Mouse (Mus musculus): ENCODE measurements around the gene Lamtor2.
A peak's percentile ranks its signal among the peaks of the same experiment; 100 is the strongest.

Gene Lamtor2

DNA sequence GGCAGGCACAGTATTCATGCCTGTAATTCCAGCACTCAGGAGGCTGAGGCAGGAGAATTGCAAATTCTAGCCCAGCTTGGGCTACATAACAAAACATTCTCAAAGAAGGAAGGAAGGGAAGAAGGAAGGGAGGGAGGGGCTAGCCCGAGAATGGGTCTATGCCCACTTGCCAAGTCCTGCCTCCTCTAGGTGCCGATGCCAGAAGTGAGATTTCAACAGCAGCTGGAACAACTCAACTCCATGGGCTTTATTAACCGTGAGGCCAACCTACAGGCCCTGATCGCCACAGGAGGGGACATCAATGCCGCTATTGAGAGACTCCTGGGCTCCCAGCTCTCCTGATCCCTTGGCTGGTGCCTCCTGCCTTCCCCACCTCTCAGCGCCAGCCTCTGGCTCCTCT lies 15.0 kb upstream of the Lamtor2 start:
- no peak for DNase-seq

DNA sequence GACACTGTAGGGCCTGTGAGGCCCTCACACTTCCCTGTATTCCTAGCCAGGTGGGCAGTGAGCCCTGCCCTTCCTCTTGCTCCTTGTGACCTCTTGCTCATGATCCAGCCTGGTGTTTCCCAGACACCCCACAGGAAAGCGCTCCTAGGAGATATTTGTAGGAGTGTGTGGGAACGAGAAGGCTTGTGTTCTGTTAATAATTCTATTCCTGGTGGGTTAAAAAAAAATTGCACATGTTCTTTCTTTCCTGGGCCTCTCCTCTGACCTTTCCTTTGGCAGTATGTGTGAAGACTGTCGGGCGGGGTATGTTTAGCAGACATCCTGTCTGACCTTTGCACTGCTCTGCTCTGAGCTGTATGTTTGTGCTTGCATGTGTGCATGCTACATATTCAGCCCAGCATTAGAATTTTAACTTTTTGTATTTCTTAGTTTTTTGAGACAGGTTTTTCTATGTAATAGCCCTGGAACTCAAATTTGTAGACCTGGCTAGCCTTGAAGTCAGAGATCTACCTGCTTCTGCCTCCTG lies 13.7 kb upstream of the Lamtor2 start:
- no peak for DNase-seq

DNA sequence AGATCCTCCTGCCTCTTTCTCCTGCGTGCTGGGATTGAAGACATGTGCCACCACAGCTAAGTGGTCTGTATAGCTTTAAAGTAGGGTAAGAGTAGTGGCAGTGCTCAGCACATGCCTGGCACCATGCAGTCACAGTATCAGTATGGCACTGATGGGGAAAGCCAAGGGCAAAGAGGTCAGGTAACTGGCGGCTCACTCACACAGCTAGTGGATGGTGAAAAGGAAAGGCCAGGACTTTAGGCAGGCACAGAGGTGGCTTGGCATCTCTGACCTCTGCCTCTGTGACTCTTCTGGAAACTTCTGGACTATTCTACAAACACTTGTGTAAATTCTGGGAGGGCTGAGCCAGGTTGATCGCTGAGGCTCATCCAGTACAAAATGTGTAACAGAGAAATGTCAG lies 13.2 kb upstream of the Lamtor2 start:
- DNase-seq, result no peak

DNA sequence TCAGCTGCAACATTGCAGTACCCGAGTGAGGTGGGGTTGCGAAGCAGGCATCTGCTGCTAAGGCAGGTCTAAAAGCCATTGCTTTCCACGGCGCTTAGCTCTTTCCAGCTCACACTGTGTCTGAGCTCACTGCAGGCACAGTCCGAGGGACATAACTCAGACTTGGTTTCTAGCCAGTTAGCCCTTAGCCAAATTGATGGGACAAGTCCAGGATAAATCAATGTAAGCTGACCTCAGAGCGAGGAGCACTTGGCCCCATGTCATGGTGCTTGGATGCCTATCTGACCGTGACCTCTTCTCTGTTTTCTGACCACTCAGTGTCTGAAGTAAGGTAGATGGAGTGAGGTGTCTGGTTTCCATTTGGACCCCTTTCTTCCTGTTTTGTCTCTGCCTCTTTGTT lies 11.1 kb upstream of the Lamtor2 start:
- no peak for DNase-seq

DNA sequence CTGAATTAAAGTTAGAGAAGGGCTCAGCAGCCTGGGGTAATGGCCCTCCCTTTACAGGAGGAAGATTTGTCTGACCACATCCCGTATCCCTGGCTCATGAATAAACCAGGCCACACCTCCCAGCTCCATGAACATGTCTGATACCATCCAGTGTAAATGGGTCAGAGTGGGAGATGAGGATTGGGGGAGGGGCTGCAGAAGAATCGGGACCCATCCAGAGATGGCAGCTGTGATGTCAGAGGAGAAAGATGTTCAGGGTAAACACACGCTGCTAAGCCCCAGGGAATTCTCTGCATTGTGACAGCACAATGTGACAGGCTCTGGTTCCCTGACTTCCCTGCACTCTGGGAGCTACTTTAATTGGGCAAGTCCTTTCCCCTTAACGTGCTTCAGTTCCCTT lies 10.6 kb upstream of the Lamtor2 start:
- DNase-seq, result no peak

DNA sequence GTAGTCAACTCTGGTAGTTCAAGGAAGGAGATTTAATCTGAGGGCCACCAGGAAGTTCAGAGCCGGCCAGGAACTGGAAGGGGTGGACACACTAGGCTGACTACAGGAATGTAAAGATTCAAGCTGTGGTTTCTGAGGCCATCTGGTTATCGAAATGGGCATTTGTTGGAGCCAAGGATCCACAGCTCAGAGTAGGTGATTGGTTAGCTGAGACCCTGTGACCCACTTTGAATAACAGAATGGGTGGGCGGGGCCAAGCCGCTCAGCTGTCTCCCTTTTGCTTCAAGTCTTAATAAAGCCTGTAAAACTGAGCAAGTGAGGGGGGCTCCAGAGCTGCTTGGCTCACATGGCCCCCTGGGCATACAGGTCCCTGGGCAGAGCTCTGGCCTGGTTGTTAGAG lies 9.1 kb upstream of the Lamtor2 start:
- DNase-seq, result peak; percentile 68

DNA sequence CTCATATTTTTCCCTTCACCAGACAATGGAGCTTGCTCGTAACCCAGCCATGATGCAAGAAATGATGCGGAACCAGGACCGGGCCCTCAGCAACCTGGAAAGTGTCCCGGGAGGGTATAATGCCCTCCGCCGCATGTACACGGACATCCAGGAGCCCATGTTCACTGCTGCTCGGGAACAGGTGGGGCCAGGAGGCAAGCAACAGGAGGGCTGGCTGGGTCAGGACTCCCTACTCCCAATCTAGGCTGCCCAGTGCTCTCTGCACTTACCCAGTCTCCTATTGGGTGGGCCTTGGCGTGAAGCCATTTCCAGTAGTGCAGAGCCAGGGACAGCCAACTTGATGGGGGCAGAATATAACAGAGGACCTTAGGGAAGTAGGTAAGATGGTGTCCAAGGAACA lies 6.7 kb upstream of the Lamtor2 start:
- no peak for DNase-seq

DNA sequence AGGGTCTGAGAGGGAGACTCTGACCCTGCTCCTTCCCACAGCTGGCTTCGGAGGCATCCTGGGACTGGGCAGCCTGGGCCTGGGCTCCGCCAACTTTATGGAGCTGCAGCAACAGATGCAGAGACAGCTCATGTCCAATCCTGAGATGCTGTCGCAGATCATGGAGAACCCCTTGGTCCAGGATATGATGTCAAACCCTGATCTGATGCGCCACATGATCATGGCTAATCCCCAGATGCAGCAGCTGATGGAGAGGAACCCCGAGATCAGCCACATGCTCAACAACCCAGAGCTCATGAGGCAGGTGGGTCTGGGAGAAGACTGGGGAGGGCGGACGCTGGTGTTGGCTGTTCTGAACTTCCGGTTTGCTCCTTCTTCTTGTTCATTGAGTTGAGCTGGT lies 3.7 kb upstream of the Lamtor2 start:
- no peak for DNase-seq

DNA sequence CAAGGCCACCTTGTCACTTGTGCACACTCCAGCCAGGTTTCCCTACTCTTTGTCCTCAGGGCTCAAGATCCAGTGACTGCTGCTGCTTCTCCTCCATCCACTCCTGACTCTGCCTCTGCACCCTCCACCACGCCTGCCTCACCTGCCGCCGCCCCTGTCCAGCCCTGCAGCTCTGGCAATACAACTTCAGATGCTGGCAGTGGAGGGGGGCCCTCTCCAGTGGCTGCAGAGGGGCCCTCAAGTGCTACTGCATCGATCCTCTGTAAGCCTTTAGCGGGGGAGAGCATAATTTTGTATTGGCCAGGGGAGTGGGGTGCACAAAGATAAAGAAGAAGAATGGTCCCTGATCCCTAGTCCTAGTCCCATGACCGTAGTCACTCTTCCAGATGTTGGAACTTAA lies 2.9 kb upstream of the Lamtor2 start:
- no peak for DNase-seq

DNA sequence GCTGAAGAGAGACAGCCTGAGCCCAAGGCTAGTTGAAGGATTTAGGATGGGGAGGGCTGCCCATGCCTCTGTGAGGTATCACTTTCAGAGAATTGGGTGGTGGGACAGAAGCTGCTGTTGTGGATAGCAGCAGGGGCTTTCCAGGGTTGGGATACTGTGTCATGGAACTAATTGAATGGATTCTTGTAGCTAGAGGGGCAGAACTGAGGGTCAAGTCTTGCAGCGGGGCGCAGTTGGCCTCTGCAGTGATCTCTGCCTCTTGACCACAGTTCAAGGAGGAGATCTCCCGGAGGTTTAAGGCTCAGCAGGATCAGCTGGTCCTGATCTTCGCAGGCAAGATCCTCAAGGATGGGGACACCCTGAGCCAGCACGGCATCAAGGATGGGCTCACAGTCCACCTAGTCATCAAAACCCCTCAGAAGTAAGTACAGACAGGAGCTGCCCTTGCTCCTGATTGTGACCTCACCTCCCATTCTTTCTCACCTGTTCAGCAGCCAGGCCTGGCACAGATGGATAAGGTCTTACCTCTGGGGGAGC lies 2.3 kb upstream of the Lamtor2 start:
- DNase-seq, result no peak

DNA sequence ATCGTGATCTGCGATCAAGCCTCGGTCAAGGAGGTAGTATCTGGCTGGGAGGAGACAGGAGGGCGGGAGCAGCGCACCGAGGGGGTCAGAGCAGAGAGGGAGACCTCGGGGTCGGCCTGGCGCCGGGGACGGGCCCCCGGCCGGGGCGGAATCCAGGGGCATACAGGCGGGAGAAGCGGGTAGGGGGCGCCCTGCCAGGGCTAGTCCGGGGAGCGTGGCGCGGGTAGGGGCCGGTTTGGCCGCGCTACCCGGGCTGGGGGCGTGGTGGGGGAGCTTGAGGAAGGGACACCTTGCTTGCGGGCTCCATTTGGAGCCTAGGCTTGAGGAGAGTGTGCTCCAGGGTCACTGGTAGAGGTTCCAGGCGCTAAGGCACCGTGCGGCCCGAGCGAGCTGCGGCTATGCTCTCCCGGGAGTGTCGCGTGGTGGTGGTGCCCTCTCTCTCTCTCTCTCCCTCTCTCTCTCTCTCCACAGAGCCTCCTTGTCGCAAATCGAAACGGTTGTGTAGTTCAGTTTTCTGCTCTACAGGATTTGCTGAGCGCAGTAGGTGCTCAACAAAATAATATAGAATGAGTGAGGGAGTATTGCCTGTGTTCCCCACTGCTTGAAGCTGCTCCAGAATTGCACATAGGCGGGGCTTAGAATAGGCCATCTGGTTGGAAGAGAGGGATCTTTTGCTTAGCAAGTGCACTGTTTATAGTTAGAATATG lies 1.2 kb upstream of the Lamtor2 start:
- DNase-seq, result peak; percentile 36

DNA sequence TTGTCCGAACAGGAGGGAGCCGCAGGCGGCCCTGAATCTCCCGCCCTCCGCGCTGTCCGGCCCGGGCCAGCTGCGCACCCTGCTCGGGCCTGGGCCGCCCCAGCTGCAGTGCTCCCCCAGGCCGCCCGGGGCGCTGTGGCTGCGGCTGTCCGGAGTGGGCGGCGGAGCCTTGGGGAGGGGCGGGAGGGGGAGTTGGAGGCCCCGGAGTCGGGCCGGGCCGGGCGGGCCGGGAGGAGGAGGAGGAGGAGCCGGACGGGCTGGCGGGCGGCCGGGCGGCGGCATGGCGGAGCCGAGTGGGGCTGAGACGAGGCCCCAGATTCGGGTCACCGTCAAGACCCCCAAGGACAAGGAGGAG lies 628 bp upstream of the Lamtor2 start, which contains the start of gene Ubqln4:
TSS of gene Ubqln4 (plus strand) at position 234 of the 355 bp plus-strand sequence.
- peak; percentile 96 for DNase-seq

DNA sequence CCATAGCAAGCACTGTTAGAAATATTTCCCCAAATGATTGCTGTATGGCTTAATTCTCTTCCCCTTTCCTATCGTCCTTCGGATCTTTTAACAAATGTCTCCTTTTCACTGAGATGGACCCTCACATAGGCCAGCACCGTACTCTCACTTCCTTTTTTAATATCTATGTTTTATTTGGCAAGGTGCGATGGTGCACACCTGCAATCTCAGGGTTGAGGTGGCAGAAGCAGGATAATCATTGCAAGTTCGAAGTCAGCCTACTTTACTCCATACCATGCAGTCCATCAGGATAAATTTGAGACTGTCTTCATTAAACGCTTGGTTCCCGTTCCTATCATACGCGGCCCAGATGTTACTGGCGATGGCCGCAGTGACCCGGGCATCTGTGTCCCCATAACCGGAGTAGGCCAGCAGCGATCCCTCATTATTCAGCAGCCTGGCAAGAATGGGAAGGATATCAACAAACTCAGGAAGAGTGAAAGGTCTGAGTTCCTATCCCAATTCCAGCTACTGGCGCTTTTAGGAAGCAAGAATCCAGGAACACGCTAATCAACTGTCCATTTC lies 710 bp downstream of the Lamtor2 start:
- DNase-seq, result no peak

DNA sequence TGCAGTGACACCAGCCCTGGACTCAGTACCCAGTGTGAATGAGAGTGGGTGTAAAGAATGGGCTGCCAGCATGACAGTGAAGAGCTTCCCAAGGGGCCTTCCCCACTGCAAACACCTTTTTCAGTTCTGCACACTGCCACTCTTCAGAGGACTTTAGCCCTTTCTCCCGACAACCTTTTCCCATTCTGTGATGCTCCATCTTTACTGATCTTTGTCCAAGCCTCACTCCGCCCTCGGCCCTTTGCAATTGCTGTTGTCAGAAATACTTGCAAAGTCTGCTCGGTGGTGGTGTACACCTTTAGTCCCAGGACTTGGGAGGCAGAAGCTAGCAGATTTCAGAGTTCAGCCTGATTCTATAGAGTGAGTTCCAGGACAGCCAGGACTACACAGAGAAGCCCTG lies 1.3 kb downstream of the Lamtor2 start:
- peak; percentile 35 for DNase-seq

DNA sequence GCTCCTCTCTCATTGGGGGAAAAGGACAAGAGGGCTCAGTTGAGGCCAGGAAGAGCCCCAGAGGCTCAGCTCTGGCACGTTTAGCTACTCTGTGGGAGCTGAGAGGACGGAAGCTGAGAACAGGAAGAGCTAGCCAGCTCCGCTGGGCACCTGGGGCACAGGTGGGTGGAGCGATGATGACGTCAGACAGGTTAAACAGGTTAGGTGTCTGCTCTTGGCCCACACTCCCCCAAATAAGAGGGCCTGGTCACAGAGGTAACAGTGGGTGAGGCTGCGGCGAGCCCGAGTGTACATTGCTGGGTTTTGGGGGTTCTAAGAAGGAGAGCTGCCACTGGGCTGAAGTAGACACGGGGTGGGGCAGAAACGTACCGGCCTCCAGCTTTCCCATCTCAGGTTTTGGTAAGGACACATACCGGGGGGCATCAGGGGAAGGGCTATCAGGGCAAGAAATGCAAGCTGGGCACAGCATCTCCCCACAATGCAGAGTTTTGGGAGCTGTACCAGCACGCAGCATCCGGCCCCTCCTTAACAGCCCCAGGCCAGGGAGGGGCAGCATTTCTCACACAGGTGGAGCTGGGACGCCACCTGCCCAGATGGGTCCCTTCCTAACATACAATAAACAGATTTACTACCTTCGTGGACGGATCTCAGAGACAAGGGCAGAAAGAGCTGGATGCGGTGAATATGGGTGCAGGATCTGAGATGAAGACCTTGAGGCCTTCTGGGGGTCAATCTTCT lies 4.5 kb downstream of the Lamtor2 start, which contains the start of gene Rab25:
TSS of gene Rab25 (minus strand) at position 121 of the 738 bp plus-strand sequence.
- DNase-seq, result peak; percentile 76

DNA sequence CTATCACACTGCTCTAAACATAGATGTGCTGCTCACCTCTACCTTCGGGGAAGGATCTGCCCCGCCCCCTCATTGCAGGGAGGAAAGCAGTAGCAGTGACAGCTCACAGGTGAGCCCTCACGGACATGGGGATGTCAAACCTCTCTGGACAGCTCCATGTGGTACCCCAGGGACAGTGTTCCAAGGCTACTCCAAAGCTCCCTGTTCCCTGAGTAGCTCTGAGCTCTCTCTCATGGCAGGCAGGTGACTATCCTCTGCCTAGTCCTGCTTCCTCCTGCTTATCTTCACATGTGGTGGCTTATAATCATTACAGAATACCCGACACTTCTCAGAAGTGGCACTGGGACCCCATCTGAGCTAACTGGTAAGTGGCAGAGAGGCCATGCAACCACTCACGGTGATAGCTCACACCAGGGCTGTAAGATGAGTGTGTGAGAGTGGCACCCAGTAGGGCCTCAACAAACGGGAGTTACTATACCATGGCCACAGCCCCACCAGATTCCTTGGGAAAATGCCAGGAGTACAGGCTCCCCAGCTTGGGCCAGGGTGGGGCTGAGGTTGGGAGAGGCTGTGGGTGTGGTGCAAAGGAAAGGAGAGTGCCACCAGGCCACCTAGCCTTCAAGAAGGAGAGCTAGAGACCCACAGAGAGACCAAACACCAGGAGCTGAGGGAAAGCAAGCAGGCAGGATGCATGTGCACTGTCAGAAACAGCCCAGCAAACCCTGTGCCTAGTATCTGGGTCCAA lies 6.0 kb downstream of the Lamtor2 start:
- no peak for DNase-seq

DNA sequence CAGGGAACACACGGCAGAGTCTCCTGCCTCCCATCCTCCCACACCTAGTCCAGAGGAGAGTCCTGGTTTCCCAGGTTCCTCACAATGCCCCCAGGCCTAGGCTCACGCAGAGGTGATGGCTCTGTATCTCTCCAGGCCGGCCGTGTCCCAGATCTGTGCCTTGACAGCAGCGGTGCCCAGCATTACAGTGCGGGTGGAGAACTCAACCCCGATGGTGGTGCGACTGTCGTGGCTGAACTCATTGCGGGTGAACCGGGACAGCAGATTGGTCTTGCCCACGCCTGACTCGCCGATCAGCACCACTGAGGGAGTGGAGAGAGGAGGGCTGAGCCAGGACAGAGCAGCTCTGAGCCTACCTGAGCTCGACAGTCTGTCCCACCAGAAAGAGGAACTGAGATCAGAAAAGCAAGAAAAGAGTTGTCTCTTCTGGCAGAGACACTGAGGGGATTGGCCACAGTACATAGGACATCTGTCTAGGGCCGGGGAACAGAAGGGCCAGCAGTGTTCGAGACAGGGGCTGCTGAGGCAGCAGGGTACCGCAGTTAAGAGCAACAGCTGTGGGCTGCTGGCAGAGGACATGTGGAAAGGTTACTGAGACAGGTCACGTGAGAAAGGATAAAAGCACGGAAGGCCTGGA lies 7.8 kb downstream of the Lamtor2 start:
- peak; percentile 2 for DNase-seq

DNA sequence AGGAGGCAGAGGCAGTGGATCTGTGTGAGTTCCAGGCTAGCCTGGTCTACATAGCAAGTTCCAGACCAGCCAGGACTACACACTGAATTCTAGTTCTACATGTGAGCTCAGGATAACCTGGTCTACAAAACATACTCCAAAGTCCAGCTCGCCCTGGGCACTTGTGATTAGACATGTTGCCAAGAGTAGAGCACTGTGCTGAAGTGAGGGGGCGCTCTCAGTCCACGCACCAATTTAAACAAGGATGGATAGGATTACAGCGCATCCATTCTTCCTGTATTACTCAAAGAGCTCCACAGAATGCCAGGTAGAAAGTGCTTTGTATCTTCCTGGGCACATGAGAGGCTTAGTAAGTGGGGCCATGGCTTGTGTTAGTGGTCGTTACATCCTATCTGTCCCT lies 8.4 kb downstream of the Lamtor2 start:
- peak; percentile 43 for DNase-seq

DNA sequence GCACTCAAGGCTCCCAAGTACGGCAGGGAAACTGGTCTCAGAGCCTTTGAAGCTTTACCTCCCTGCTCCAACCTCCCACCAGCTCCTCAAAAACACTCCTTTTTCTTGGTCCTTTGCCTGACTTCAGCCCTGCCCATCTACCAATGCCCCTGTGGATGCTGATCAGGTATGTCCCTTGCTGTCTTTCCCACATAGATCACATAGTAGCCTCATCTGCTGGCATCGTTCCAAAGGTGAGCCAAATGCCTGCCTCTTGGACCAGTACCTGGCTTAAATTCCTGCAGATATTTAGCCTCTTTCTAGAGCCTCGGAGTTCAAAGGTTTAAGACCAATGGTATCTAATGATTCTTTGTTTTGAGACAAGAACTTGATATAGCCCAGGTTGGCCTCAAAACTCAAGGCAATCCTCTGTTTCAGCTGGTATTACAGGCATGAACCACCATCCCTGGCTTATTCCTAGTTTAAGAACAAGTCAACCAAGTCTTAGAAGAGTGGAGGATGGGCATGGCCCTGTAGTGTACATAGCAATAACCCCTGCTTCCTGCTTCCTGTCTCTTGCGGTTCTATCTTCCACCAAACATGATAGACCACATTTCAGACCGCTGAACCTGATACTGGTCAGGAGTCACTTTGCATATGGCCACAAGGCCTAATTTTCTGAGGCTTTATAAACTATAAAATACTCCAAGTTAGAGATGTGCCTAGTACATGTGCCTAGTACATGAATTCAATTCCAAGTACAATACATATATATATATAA lies 9.0 kb downstream of the Lamtor2 start:
- DNase-seq, result peak; percentile 11

DNA sequence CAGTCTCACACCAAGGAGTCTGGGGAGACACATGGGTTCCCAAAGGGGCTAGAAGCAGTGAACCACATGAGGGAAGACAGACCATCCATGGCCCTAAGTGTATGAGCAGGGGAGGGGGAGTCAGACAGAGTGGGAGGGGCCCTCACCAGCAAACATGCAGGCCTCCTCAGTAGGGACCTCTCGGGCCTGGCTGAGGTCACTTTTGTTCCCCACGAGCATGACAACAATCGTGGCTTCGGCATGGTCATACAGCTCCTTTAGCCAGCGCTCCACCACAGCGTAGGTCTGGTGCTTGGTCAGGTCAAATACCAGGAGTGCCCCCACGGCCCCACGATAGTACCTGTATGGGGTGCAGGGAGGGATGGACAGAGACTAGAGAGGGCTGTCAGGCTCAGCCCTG lies 9.7 kb downstream of the Lamtor2 start:
- DNase-seq, result no peak

DNA sequence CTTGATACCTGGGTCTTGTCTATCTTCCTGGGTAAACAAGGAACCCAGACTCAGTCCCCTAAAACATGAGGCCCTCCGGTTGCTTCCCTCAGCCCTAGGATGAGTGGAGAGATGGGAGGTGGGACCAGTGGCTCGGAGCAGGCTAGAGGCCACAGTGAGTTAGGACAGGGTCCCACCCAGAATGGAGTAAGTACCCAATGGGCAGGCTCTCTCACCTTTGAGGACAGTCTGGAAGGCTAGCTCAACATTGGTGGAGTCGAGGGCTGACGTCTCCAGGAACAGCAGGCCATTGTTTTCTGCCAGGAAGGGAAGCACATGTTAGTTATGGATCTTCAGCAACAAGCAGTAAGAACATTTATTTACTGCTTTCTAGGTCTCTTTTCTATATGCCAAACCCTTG lies 10.4 kb downstream of the Lamtor2 start:
- DNase-seq, result no peak
